Mouse (Mus musculus) c-Kit-positive CD71-positive TER-119-negative erythroid progenitor cells, embryonic 14.5 days (primary cell): ENCODE measurements around the gene Tmem205.

Experiments used
- DNase-seq: peaks from one replicate; pipeline ENCODE4 v3.0.0-alpha.2; 2013; ENCODE audit warnings: low read depth

Tmem205 gene

DNA sequence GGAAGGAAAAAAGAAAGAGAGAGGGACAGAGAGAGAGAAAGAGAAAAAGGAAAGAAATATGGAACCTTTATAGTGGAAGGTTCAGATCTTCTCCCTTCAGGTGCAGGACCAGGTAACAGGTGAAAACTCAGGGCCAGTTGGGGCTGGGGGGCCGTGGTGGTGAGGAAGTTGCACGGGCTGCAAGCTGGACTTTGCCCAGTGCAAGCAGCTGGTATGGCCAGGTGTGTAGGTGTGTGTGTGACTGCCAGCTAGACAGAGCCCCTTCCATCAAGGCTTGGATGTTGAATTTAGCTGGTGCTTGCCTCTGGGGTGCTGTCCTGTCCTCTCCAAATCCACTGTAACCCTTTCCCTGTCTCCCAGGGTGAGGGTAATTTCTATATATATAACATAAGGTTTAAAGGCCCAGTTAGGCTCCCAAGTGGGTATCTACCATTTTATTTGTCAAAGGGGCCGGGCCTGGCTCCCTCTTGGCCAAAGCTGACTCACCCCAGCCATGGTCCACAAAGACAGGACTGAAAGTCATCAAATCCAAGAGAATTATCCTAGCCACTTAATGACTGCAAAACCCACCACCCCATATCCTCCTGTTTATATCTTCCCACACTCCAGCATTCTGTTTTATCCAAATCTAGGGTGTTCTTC lies 10.4 kb downstream of the Tmem205 start:
- no peak for DNase-seq

DNA sequence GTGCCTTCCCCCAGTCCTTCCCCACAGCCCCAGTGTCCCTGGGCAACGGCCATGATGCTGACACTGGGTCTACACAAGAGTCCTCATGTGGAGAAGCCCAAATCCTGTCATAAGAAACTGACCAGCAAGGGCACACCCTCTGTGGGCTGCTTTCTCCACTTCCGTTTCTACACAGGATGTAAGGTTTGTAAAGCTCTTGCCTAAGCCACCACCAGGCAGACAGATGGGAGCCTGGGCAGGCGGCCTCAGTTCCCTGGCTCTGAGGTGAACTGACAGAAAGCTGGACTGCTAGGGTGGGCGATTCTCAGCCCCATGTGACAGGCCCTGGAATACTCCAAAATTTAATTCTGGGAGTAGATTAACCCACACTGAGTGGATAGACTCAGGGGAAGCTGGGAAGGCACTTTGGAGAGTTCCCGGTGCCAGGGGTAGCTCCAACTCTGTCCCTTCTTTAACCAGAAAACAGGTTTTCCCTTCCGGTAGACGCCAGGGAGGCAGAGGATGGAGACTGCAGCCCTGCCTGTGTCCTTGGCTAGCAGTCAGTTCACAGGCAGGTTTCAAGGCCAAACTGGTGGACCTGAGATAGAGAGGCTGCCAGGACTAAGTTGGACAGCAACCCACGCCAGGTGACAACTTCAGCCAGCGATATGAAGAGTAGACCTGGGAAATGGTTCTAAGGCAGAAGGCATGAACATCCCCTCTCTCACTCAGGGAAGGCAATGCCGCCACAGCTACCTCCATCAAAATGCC lies 17.7 kb downstream of the Tmem205 start:
- no peak for DNase-seq

DNA sequence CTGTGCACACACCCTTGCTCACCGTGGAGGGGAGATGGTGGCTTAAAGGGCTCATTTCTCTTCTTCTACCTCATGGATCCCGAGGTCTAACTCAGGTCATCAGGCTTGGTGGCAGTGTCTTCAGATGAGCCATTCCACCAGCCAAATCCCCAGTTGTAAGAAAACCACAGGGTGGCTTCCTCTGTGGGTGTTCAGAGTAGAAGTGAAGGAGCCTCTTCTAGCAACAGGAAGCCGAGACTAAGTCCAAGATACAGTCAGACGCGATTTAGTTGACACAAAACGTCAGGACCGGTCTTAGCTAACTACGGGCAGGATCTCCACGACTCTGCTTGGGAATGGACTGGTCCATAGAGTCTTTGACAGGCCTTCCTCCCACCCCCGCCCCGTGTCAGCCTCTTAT lies 19.1 kb downstream of the Tmem205 start:
- DNase-seq, result no peak

DNA sequence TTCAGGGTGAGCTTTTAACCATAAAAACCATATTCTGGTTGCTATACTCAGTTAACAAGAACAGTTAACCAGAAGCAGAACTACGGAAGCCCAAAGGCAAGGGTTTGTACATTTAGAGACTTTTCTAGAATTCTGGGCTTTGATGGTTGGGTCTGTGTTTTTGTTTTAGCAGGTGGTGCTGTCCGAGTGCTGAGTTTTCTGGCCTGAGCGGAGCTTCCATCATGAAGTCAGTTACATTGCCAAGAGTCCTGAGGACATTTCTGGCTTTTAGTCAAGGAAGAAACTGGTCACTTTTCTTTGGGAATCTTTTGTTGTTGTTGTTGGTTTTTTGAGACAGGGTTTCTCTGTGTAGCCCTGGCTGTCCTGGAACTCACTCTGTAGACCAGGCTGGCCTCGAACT lies 23.3 kb downstream of the Tmem205 start:
- DNase-seq, result no peak

DNA sequence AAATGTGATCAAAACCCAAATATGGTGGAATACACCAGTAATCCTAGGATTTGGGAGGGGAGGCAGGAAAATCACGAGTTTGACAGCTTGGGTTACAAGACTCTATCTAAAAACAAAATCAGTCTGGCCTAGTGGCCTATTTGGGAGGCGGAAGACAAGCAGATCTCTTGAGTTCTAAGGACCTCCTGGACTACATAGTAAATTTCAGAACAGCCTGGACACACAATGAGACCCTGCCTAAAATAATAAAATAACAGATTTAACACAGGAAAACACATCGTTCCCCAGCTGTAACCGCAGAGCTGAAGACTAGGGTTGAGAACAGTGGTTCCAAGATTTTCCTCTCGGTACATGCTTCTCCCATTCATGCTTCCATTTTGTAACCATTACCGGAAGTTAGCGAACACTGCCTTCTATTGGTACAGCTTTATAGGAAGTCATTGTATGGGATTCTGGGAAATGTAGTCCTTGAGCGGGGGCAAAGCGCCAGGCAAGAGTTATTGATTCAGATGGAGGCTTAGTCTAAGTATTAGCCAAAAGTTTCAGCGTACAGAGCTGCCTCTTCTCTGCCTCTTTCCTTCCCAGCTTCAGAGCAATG lies 26.0 kb downstream of the Tmem205 start:
- peak; percentile 63 for DNase-seq

DNA sequence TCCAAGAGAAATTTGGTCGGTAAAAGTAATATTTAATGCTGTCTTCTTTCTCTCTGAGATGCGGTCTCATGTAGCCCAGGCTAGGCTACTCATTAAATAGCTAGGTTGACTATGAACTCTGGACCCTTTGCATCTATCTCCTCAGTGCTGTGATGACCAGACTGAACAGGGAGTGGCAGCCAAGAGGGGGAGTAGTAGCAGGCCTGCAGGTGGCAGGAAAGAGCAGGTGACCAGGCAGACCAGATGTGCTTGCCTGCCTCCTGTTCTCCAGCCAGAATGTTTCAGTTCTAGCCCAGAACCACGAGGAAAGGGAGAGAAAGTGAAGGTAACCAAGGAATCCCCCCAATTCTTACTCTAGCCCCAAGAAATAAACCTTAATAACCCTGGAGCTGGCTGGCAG lies 38.1 kb downstream of the Tmem205 start:
- no peak for DNase-seq

DNA sequence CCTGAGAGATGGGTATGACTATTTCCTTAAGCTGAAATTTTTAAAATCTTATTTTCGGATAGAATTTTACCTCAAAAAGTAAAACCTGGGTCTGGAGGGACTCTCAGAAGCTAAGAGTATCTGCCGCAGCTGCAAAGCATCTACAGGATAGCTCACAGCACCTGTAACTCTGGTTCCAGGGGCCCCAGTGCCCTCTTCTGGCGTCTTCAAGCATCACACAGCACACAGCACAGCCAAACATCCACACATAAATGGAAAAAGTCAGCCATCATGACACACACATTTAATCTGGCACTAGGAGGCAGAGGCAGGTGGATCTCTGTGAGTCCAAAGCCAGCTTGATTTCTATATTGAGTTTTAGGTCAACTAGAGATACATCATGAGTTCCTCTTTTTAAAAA lies 50.8 kb downstream of the Tmem205 start:
- no peak for DNase-seq

DNA sequence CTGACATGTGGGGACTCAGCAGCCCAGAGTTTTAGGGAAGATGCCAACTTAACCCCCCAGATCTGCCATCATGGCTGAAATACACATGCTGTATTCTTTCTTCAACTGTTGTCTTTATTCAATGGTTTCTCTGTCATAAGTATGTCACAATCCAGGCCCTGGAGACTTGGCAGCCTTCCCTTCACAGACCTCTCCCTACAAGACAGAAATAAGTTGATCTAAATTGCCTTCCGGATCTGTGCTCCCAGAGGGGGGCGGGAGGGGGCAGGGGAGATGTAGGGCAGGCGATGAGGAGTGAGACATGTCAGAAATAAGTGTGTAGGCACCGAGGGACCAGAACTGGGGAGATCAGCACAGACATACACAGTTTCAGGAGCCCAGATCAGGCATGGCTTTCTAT lies 55.2 kb downstream of the Tmem205 start:
- no peak for DNase-seq
